ENCODE assay signal across 27 mouse cellular contexts in genomic region chr13:41105541-41105940, GRCm38 (mm10). TPM values are rescaled to one million over a fixed set of nuclear protein-coding genes. Genes with fewer than 3 reads are reported as not detected.
"Had no signal": no experiment of that assay in that cellular context is flagged by ENCODE, and none has a peak within 500 bp of the region (broad histone marks: within the 10 kb centered on the region; RNA-seq: fewer than 3 reads in every experiment).

No protein-coding gene starts in this region.

- H3K4me2 ChIP-seq: lung, embryonic 14.5 days; midbrain, embryonic 12.5 days; neural tube, embryonic 12.5 days; stomach, embryonic 15.5 days had no signal

- H3K36me3 ChIP-seq: midbrain, embryonic 10.5 days; midbrain, embryonic 12.5 days; neural tube, embryonic 12.5 days; stomach, embryonic 15.5 days had no signal

- H3K4me1 ChIP-seq: midbrain, embryonic 10.5 days; midbrain, embryonic 12.5 days; neural tube, embryonic 12.5 days; stomach, embryonic 15.5 days had no signal

- H3K27ac ChIP-seq: midbrain, embryonic 10.5 days; midbrain, embryonic 12.5 days; neural tube, embryonic 12.5 days; stomach, embryonic 15.5 days; stomach, postnatal 0 days had no signal

- H3K27me3 ChIP-seq: neural tube, embryonic 12.5 days; stomach, embryonic 15.5 days had no signal

- ATAC-seq: midbrain, embryonic 16.5 days had no signal

- H3K9me3 ChIP-seq: midbrain, embryonic 10.5 days; midbrain, embryonic 12.5 days; neural tube, embryonic 12.5 days; stomach, embryonic 15.5 days had no signal

- H3K9ac ChIP-seq: lung, embryonic 14.5 days; midbrain, embryonic 12.5 days; neural tube, embryonic 12.5 days; stomach, embryonic 15.5 days had no signal

- H3K4me3 ChIP-seq: midbrain, embryonic 10.5 days; midbrain, embryonic 12.5 days; myocyte; neural tube, embryonic 12.5 days; stomach, embryonic 15.5 days had no signal

- DNase-seq: lung, adult 18-20 months; lung, embryonic 14.5 days; lung, postnatal 10 days; midbrain, embryonic 14.5 days; retina, postnatal 1 day; right cerebral cortex, adult 18-20 months; right cerebral cortex, postnatal 25 days; right cerebral cortex, postnatal 4 days; spleen, adult 18-20 months; thymus, adult 2 months; thymus, postnatal 25 days; thymus, postnatal 4 days had no signal

RNA-seq across cellular contexts. Expression of gene Gcm2, which starts 5.3 kb away (rescaled TPM):
- total RNA-seq: megakaryocyte-erythroid progenitor cell, adult 5-6 weeks; neutrophil, adult 5-6 weeks had no signal
- polyA plus RNA-seq: liver, embryonic 16.5 days; lung, embryonic 14.5 days; lung, embryonic 16.5 days; midbrain, embryonic 10.5 days; midbrain, embryonic 12.5 days; midbrain, embryonic 14.5 days; midbrain, embryonic 16.5 days; myocyte; neural tube, embryonic 12.5 days; neural tube, embryonic 14.5 days; small intestine, adult 2 months; stomach, embryonic 15.5 days; stomach, postnatal 0 days; urinary bladder, adult 2 months had no signal

RNA-seq across cellular contexts. Expression of gene Sycp2l, which starts 8.6 kb away (rescaled TPM):
- total RNA-seq: megakaryocyte, adult 5-6 weeks; megakaryocyte-erythroid progenitor cell, adult 5-6 weeks; neutrophil, adult 5-6 weeks had no signal
- polyA plus RNA-seq: liver, embryonic 16.5 days; lung, embryonic 14.5 days; lung, embryonic 16.5 days; midbrain, embryonic 10.5 days; midbrain, embryonic 12.5 days; midbrain, embryonic 14.5 days; midbrain, embryonic 16.5 days; myocyte; neural tube, embryonic 12.5 days; neural tube, embryonic 14.5 days; small intestine, adult 2 months; urinary bladder, adult 2 months had no signal

RNA-seq across cellular contexts. Expression of gene Mak, which starts 26.0 kb away (rescaled TPM):
- total RNA-seq: megakaryocyte-erythroid progenitor cell, adult 5-6 weeks; neutrophil, adult 5-6 weeks had no signal
- polyA plus RNA-seq: small intestine, adult 2 months had no signal
